Mouse (Mus musculus) frontal cortex, adult (tissue): ENCODE results near the gene Bend6.

ENCODE experiments used
- ATAC-seq: cut with Nextera tagmentation; 2 replicates; pipeline ENCODE4 v1.9.2; 2017; ENCODE audit warnings: mild to moderate bottlenecking, moderate library complexity, mixed read lengths; ENCODE audit not compliant: low TSS enrichment

Bend6 gene

DNA sequence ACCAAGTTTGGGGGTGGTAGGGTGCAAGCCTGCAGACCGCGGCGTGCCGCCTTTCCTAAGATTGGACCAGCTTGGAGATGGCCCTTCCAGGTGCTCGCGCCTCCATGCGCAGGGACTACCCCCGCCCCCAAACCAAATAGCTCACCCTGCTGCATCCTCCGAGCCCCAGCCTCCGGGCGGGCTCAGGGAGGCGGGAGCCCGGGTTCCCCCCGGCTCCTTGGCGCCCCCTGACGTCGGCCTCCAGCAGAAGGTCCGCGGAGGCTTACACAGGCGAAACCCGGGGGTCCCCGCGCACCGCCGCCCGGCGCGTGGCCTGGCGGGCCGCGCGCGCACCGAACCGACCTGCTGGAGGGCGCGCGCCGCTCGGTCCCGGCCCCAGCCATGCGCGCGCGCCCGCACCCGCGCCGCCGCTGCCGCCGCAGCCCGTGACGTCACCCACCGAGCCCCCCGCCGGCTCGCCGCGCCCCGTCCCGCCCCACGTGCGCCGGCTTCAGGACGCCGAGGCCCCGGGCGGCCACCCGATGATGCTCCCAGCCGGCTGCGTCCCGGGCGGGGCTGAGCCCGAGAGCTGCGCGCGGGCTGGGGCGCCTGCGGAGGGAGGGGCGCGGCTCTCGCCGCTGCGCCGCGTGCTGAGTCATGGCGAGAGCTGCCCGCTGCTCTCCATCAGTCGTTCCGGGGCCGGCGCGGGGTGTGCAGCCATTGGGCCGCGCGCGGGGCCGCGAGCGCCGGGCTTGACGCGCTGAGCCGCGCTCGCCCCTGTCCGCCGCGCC, at the start of gene Bend6:
Gene Bend6, minus strand, starts transcription at position 396 of the 770 bp plus-strand sequence.
- ATAC-seq = peak; percentile 72

DNA sequence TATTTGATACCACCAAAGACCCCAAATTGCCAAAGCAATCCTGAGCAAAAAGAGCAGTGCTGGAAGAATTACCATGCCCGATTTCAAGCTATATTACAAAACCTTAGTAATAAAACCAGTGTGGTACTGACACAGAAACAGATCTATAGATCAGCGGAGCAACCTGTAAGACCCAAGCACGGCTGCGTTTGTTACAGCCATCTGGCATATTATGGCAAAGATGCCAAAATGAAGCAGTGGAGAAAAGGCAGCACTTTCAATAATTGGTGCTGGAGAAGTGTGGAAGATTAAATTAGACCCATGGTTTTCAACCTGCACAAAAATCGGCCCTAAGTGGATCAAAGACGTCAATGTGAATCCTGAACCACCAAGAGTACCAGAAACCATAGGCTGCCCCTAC, 48.0 kb upstream of the Bend6 start:
- ATAC-seq = no peak

DNA sequence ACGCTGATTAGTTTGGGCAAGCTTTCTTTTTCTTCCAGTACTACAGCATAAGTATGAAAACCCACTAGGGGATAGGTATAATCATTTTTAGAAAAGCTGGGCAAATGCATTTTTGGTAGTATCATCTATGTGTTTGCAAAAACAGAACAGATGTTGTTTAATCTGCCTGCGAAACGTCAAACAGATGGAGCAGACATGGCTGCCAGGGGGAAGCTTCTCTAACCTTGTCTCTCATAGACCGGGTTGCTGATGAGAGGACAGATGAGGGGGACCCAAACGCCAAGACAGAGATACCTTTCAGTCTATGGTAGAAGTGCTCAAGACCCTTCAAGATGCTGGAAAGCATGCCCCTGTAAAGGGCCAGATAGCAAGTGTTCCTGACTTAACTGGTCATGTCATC, 40.9 kb upstream of the Bend6 start:
- ATAC-seq = no peak

DNA sequence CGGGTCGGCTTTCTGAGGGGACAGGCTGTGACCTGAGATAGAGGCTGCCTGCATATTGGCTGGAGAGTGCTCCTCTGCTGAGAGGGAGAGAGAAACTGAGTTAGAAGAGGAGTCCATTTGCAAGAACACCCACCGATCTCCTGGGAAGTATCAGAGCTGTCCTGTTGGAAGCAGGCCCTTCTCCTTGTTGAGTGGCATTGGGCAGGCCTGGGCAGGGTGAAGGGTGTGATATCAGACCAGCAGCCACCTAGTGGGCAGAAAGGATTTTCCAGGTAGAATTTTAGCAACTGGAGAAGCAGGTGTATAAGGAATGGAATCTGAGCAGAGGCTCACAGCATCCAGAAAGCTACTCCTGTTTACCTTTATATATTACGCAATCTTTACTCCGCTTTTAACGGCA, 40.2 kb upstream of the Bend6 start:
- no peak for ATAC-seq

- peak; percentile 92 for ATAC-seq
Observed at GRCm38 (mm10) chr1:33946601-33947395, 39.2 kb upstream of the Bend6 start.

GRCm38 (mm10) chr1:33945756-33946155, 38.1 kb upstream of the Bend6 start:
- ATAC-seq = no peak

DNA sequence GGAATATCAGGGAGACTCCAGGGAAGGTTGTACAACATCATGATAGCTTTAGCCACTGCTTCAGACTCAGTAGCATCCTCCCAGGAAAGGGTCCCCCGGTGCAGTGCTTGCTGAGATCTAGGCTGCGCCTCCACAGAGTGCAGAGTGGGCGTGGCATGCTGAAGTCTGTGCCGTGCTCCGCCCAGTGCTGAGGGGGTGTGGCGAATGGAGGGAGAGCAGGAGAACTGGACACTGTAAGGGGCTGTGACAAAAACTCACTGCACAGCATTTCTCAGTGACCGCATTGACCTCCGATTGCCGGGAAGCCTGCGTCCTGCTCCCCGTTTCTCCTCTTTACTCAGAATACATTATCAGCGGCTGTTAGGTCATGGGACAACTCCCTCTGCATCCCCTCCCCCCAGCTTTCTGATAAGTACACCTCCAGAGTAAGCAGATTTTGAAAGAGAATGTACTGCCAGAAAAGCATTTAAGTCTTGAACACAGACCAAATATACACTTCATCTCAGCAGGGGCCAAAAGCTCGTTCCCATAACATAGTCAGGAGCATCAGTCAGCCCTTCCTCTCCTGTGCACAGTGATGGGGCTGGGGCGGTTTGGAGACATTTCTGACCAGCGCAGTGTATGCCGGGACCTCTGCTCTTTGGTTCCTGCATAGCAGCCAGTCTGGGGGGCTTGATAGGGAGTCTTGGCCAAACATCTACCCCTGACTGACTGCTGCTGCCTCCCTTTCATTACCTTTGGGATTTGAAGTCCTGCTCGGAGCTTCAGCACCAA, 37.5 kb upstream of the Bend6 start:
- ATAC-seq = no peak

DNA sequence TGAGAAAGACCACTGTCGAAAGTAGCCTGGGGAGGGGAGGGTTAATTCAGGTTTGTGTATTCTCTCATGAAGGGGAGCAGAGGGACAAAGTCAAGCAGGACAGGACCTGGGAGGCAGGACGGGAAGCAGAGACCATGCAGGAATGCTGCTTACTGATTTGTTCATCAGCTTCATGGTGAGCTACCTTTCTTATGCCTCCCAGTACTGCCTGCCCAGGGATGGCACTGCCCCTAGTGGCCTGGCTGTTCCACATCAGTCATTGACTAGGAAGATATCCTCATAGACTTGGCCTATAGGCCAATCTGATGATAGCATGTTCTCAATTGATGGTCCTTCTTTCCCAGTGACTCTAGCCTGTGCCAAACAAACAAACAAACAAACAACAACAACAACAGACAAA, 36.3 kb upstream of the Bend6 start:
- ATAC-seq = no peak

DNA sequence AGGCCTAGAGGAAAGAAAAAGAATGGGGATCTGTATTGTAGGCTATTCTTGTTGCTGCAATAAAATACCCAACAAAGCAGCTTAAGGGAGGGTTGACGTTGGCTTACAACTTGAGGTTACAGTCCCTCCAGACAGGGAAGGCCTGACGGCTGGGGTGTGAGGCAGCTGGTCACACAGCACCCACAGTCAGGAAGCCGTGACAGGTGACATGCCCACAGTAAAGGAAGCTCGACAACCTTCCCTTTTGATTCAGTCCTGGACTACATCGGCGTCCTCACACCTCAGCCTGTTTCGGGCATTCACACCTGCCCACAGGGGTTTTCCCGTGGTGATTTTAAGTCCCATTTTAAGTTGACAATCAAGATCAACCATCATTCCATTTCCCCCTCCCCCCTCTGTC, 35.0 kb upstream of the Bend6 start:
- no peak for ATAC-seq

GRCm38 (mm10) chr1:33940364-33940928, 32.8 kb upstream of the Bend6 start:
- peak; percentile 53 for ATAC-seq

DNA sequence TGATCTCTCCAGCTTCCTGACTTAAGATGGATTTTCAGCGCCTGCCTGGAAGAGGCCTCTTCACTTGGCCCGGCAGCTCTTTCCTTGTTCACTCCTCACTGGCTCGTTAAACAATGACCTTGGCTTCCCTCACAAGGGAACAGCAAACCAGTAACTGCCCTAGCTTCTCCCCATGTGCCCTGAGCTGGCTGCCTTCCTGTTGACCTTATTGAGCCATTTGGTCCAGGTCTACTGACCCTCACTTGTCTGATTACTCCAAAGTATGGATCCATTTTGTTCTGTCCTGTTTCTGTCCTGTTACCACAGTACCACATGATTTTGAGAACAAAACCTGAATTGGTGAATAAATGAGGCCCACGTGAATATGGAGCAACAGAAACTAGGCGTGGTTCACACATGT, 32.2 kb upstream of the Bend6 start:
- no peak for ATAC-seq

GRCm38 (mm10) chr1:33935946-33936345, 28.3 kb upstream of the Bend6 start:
- ATAC-seq = peak; percentile 28; the same call in 1 of the 2 replicates

- peak; percentile 67 for ATAC-seq
Observed at GRCm38 (mm10) chr1:33932845-33933499, 25.4 kb upstream of the Bend6 start.

- no peak for ATAC-seq
Observed at GRCm38 (mm10) chr1:33932196-33932595, 24.6 kb upstream of the Bend6 start.

DNA sequence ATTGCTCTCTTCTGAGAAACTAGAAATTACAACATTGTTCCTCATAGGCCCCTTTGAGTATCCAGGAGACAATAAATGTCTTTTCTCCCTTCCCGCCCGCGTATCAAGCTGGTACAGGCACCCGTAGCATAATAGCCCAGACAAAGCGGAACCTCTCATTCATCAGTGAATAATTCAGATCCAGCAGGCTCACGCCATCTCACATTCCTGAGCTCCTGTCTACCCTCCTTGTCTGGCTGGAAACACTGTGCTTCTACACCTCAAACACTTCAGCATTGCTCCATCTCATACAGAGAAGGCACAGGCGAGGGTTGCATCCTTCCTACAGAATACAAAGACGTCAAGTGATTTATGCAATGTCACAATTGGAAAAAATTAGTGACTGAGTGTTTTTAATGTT, 24.2 kb upstream of the Bend6 start:
- ATAC-seq = no peak

- no peak for ATAC-seq
Observed at GRCm38 (mm10) chr1:33927466-33927865, 19.9 kb upstream of the Bend6 start.

GRCm38 (mm10) chr1:33925283-33925682, 17.7 kb upstream of the Bend6 start:
- no peak for ATAC-seq

GRCm38 (mm10) chr1:33922975-33923374, 15.4 kb upstream of the Bend6 start:
- ATAC-seq = no peak

DNA sequence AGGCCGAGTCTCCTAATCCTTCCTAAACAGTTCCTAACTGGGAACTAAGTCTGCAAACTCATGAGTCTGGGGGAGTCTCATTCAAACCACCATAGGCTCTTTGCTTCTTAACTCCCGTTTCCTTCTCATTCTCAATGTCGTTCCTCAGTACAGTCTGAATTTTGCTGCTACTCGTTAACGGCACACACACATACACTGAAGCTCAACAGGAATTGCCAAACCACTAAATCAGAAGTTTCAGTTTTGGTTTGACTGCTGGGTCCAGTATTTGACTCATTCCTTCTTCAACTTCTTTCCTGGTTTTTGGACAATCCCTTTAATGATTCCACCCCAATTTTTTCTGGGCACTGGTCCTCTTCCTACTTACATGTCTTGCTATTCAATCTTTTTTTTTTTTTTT, 8.9 kb upstream of the Bend6 start:
- no peak for ATAC-seq

GRCm38 (mm10) chr1:33911589-33911988, 4.0 kb upstream of the Bend6 start:
- no peak for ATAC-seq

- ATAC-seq = peak; percentile 22; the same call in 1 of the 2 replicates
Observed at GRCm38 (mm10) chr1:33908191-33908962, 761 bp upstream of the Bend6 start, which contains the start of gene Dst. Gene Dst (plus strand): TSS chr1:33908225.
